Mouse (Mus musculus) heart, postnatal 25 days (tissue): ENCODE results near the gene Vmn2r9. TPM values are rescaled to one million over a fixed set of nuclear protein-coding genes. Genes with fewer than 3 reads are reported as not detected.
"Not testable (repeated sequence)": the region's sequence is repeated elsewhere in the genome, so short reads cannot be mapped to it uniquely, and the experiment has no call there.

Source experiments
- DNase-seq: peaks from one replicate; pipeline ENCODE4 v3.0.0; 2022; ENCODE audit warnings: low spot score
- intact Hi-C: fragments of 180-260 bp; cut with DNase I; formaldehyde crosslinking; loops from one replicate; pipeline ENCODE4 v1.15.1; 2025
- total RNA-seq, 2 experiments: library from RNA; stranded (reverse); gene quantifications; 2 replicates each; pipeline ENCODE4 v1.2.3; 2021

Vmn2r9 gene
- total RNA-seq: not detected

GRCm38 (mm10) chr5:108852501-108852900 is at the start of gene Vmn2r9:
Vmn2r9 (minus strand) TSS chr5:108852601.
- intact Hi-C loops: loop anchor here (10.0 kb wide), 1 partner anchor 232 kb away; no protein-coding TSS in a partner anchor

GRCm38 (mm10) chr5:108866746-108867145 is 14.3 kb upstream of the Vmn2r9 start:
- intact Hi-C loops, DNase-seq: not testable (repeated sequence)

More at GRCm38 (mm10) chr5:108852501-108852900, at the start of gene Vmn2r9:
- not testable (repeated sequence) for DNase-seq

GRCm38 (mm10) chr5:108849466-108849865 is 2.9 kb downstream of the Vmn2r9 start:
- no peak for DNase-seq
- intact Hi-C loops: no loop called here

GRCm38 (mm10) chr5:108836156-108836555 is 16.2 kb downstream of the Vmn2r9 start:
- intact Hi-C loops: no loop called here
- DNase-seq: no peak

GRCm38 (mm10) chr5:108823276-108823675 is 29.1 kb downstream of the Vmn2r9 start:
- intact Hi-C loops: no loop called here
- no peak for DNase-seq

GRCm38 (mm10) chr5:108808750-108809149 is 43.7 kb downstream of the Vmn2r9 start, which contains the start of gene Vmn2r8:
Vmn2r8 (minus strand) TSS chr5:108808850.
- intact Hi-C loops, DNase-seq: not testable (repeated sequence)

- no peak for DNase-seq
- intact Hi-C loops: no loop called here
Measured at GRCm38 (mm10) chr5:108803646-108804045, 48.8 kb downstream of the Vmn2r9 start.

GRCm38 (mm10) chr5:108795263-108795662 is 57.1 kb downstream of the Vmn2r9 start, which contains the start of gene Tmed11:
Tmed11 (minus strand) TSS chr5:108795363.
- intact Hi-C loops, DNase-seq: not testable (repeated sequence)

GRCm38 (mm10) chr5:108790385-108790784 is 62.0 kb downstream of the Vmn2r9 start:
- intact Hi-C loops, DNase-seq: not testable (repeated sequence)

Other genes starting within 250 kb of the Vmn2r9 start
- gene Gak, start 222.8 kb downstream of the Vmn2r9 start, total RNA-seq: 10 to 100 TPM; 23.0 to 24.1 TPM
- 1 to 10 TPM; 8.1 to 9.6 TPM for gene Tmem175, start 222.8 kb downstream of the Vmn2r9 start, total RNA-seq
- 10 to 100 TPM; 18.8 to 20.3 TPM for gene Idua, start 192.3 kb downstream of the Vmn2r9 start, total RNA-seq
- 10 to 100 TPM in 1 of 2 experiments, 1 to 10 TPM in 1; 8.4 to 10.1 TPM for gene Dgkq, start 182.9 kb downstream of the Vmn2r9 start, total RNA-seq
- gene Slc26a1, start 177.0 kb downstream of the Vmn2r9 start, total RNA-seq: not detected
- gene Fgfrl1, start 160.2 kb downstream of the Vmn2r9 start, total RNA-seq: 10 to 100 TPM; 18.4 to 19.8 TPM
- not detected for gene Rnf212, start 77.6 kb downstream of the Vmn2r9 start, total RNA-seq
- gene Tmed11, start 57.2 kb downstream of the Vmn2r9 start, total RNA-seq: not detected
- gene Vmn2r8, start 43.8 kb downstream of the Vmn2r9 start, total RNA-seq: not detected
- gene Vmn2r10, start 153.9 kb upstream of the Vmn2r9 start, total RNA-seq: not detected
- gene Vmn2r11, start 207.0 kb upstream of the Vmn2r9 start, total RNA-seq: not detected
- gene Vmn2r12, start 245.3 kb upstream of the Vmn2r9 start, total RNA-seq: not detected